Mouse (Mus musculus): Measurements from ENCODE around the gene Scube2. TPM values are rescaled to one million over a fixed set of nuclear protein-coding genes. Genes with fewer than 3 reads are reported as not detected.

Scube2 gene
- polyA plus RNA-seq, 1 experiment = 0.28 TPM

GRCm38 (mm10) chr7:109875033-109875432 is 9.6 kb upstream of the Scube2 start:
- Histone ChIP-seq H3K27ac (ENCODE audit: insufficient read depth, low read depth, low read length) (no peak overlapping the region), H3K4me3 (ENCODE audit: insufficient read depth, low read depth, low read length) (no peak overlapping the region), H3K36me3 (ENCODE audit: control insufficient read depth, insufficient read depth, low read length) (no peaks in the 10 kb centered on the region), H3K4me1 (ENCODE audit: control insufficient read depth, insufficient read depth, low read length) (no peaks in the 10 kb centered on the region), H3K27me3 (replicated peaks; ENCODE audit: control insufficient read depth, insufficient read depth, low read length) (no peaks in the 10 kb centered on the region)
- no peak for TF ChIP-seq CTCF (conservative IDR thresholded peaks at IDR 0.05; ENCODE audit: insufficient read depth, insufficient read length, low read depth, low read length)
- no peak for TF ChIP-seq POLR2A (IDR thresholded peaks at IDR 0.05; ENCODE audit: low read depth, low read length)
- no peak for DNase-seq

GRCm38 (mm10) chr7:109873170-109873569 is 7.7 kb upstream of the Scube2 start:
- H3K4me1 ChIP-seq (ENCODE audit: control insufficient read depth, insufficient read depth, low read length) = no peaks in the 10 kb centered on the region
- no peak for DNase-seq
- no peaks in the 10 kb centered on the region for H3K27me3 ChIP-seq (replicated peaks; ENCODE audit: control insufficient read depth, insufficient read depth, low read length)
- H3K4me3 ChIP-seq (ENCODE audit: insufficient read depth, low read depth, low read length) = no peak overlapping the region
- no peak overlapping the region for H3K27ac ChIP-seq (ENCODE audit: insufficient read depth, low read depth, low read length)
- WGBS = 66% methylated on average over 5 of the region's 5 CpGs
- TF ChIP-seq CTCF (conservative IDR thresholded peaks at IDR 0.05; ENCODE audit: insufficient read depth, insufficient read length, low read depth, low read length) = no peak
- TF ChIP-seq POLR2A (IDR thresholded peaks at IDR 0.05; ENCODE audit: low read depth, low read length) = no peak
- no peaks in the 10 kb centered on the region for H3K36me3 ChIP-seq (ENCODE audit: control insufficient read depth, insufficient read depth, low read length)

- Histone ChIP-seq H3K36me3 (ENCODE audit: control insufficient read depth, insufficient read depth, low read length) (no peaks in the 10 kb centered on the region), H3K4me1 (ENCODE audit: control insufficient read depth, insufficient read depth, low read length) (no peaks in the 10 kb centered on the region), H3K27ac (ENCODE audit: insufficient read depth, low read depth, low read length) (no peak overlapping the region), H3K27me3 (replicated peaks; ENCODE audit: control insufficient read depth, insufficient read depth, low read length) (no peaks in the 10 kb centered on the region), H3K4me3 (ENCODE audit: insufficient read depth, low read depth, low read length) (no peak overlapping the region)
- TF ChIP-seq CTCF (conservative IDR thresholded peaks at IDR 0.05; ENCODE audit: insufficient read depth, insufficient read length, low read depth, low read length) (no peak), POLR2A (IDR thresholded peaks at IDR 0.05; ENCODE audit: low read depth, low read length) (no peak)
- WGBS = 83% methylated on average over 5 of the region's 5 CpGs
- no peak for DNase-seq
Measured at GRCm38 (mm10) chr7:109871232-109871631, 5.8 kb upstream of the Scube2 start.

GRCm38 (mm10) chr7:109868498-109868897 is 3.0 kb upstream of the Scube2 start:
- WGBS = 62% methylated on average over 3 of the region's 3 CpGs
- H3K4me1 ChIP-seq (ENCODE audit: control insufficient read depth, insufficient read depth, low read length) = no peaks in the 10 kb centered on the region
- no peak for DNase-seq
- no peaks in the 10 kb centered on the region for H3K27me3 ChIP-seq (replicated peaks; ENCODE audit: control insufficient read depth, insufficient read depth, low read length)
- H3K27ac ChIP-seq (ENCODE audit: insufficient read depth, low read depth, low read length) = no peak overlapping the region
- no peak overlapping the region for H3K4me3 ChIP-seq (ENCODE audit: insufficient read depth, low read depth, low read length)
- H3K36me3 ChIP-seq (ENCODE audit: control insufficient read depth, insufficient read depth, low read length) = no peaks in the 10 kb centered on the region
- TF ChIP-seq POLR2A (IDR thresholded peaks at IDR 0.05; ENCODE audit: low read depth, low read length) = no peak
- no peak for TF ChIP-seq CTCF (conservative IDR thresholded peaks at IDR 0.05; ENCODE audit: insufficient read depth, insufficient read length, low read depth, low read length)

- no peaks in the 10 kb centered on the region for H3K27me3 ChIP-seq (replicated peaks; ENCODE audit: control insufficient read depth, insufficient read depth, low read length)
- 76% methylated on average over 3 of the region's 3 CpGs for whole genome bisulfite sequencing
- DNase-seq = no peak
- H3K27ac ChIP-seq (ENCODE audit: insufficient read depth, low read depth, low read length) = no peak overlapping the region
- no peaks in the 10 kb centered on the region for H3K4me1 ChIP-seq (ENCODE audit: control insufficient read depth, insufficient read depth, low read length)
- H3K36me3 ChIP-seq (ENCODE audit: control insufficient read depth, insufficient read depth, low read length) = no peaks in the 10 kb centered on the region
- TF ChIP-seq CTCF (conservative IDR thresholded peaks at IDR 0.05; ENCODE audit: insufficient read depth, insufficient read length, low read depth, low read length) (no peak), POLR2A (IDR thresholded peaks at IDR 0.05; ENCODE audit: low read depth, low read length) (no peak)
- H3K4me3 ChIP-seq (ENCODE audit: insufficient read depth, low read depth, low read length) = no peak overlapping the region
Measured at GRCm38 (mm10) chr7:109866643-109867042, 1.2 kb upstream of the Scube2 start.

- no peaks in the 10 kb centered on the region for H3K4me1 ChIP-seq (ENCODE audit: control insufficient read depth, insufficient read depth, low read length)
- no peak for TF ChIP-seq POLR2A (IDR thresholded peaks at IDR 0.05; ENCODE audit: low read depth, low read length)
- TF ChIP-seq CTCF (conservative IDR thresholded peaks at IDR 0.05; ENCODE audit: insufficient read depth, insufficient read length, low read depth, low read length) = no peak
- H3K27me3 ChIP-seq (replicated peaks; ENCODE audit: control insufficient read depth, insufficient read depth, low read length) = no peaks in the 10 kb centered on the region
- no peak overlapping the region for H3K27ac ChIP-seq (ENCODE audit: insufficient read depth, low read depth, low read length)
- DNase-seq = no peak
- WGBS = 37% methylated on average over 4 of the region's 4 CpGs
- no peak overlapping the region for H3K4me3 ChIP-seq (ENCODE audit: insufficient read depth, low read depth, low read length)
- no peaks in the 10 kb centered on the region for H3K36me3 ChIP-seq (ENCODE audit: control insufficient read depth, insufficient read depth, low read length)
Measured at GRCm38 (mm10) chr7:109863561-109863960, 1.9 kb downstream of the Scube2 start.

- H3K4me3 ChIP-seq (ENCODE audit: insufficient read depth, low read depth, low read length) = no peak overlapping the region
- H3K27me3 ChIP-seq (replicated peaks; ENCODE audit: control insufficient read depth, insufficient read depth, low read length) = no peaks in the 10 kb centered on the region
- H3K4me1 ChIP-seq (ENCODE audit: control insufficient read depth, insufficient read depth, low read length) = no peaks in the 10 kb centered on the region
- no peak for TF ChIP-seq CTCF (conservative IDR thresholded peaks at IDR 0.05; ENCODE audit: insufficient read depth, insufficient read length, low read depth, low read length)
- TF ChIP-seq POLR2A (IDR thresholded peaks at IDR 0.05; ENCODE audit: low read depth, low read length) = no peak
- H3K27ac ChIP-seq (ENCODE audit: insufficient read depth, low read depth, low read length) = no peak overlapping the region
- DNase-seq = no peak
- 51% methylated on average over 7 of the region's 7 CpGs for WGBS
- H3K36me3 ChIP-seq (ENCODE audit: control insufficient read depth, insufficient read depth, low read length) = no peaks in the 10 kb centered on the region
Measured at GRCm38 (mm10) chr7:109860162-109860561, 5.3 kb downstream of the Scube2 start.

GRCm38 (mm10) chr7:109859354-109859753 is 6.1 kb downstream of the Scube2 start:
- Histone ChIP-seq H3K4me3 (ENCODE audit: insufficient read depth, low read depth, low read length) (no peak overlapping the region), H3K4me1 (ENCODE audit: control insufficient read depth, insufficient read depth, low read length) (no peaks in the 10 kb centered on the region), H3K36me3 (ENCODE audit: control insufficient read depth, insufficient read depth, low read length) (no peaks in the 10 kb centered on the region), H3K27ac (ENCODE audit: insufficient read depth, low read depth, low read length) (no peak overlapping the region), H3K27me3 (replicated peaks; ENCODE audit: control insufficient read depth, insufficient read depth, low read length) (no peaks in the 10 kb centered on the region)
- WGBS = 64% methylated on average over 6 of the region's 6 CpGs
- DNase-seq = no peak
- TF ChIP-seq POLR2A (IDR thresholded peaks at IDR 0.05; ENCODE audit: low read depth, low read length) (no peak), CTCF (conservative IDR thresholded peaks at IDR 0.05; ENCODE audit: insufficient read depth, insufficient read length, low read depth, low read length) (no peak)

All from kidney, adult 2 months (tissue).